Mouse (Mus musculus) adrenal gland, postnatal 36 days (tissue): ENCODE measurements around the gene Irs4. TPM values are rescaled to one million over a fixed set of nuclear protein-coding genes. Genes with fewer than 3 reads are reported as not detected.
A peak's percentile ranks its signal among the peaks of the same experiment; 100 is the strongest.

Experiments
- DNase-seq, 2 experiments: peaks; one replicate each; pipeline ENCODE4 v3.0.0; 2021; ENCODE audit warnings: mixed read lengths in 1 of 2
- long read RNA-seq, 2 experiments: library from polyadenylated mRNA; stranded (forward); transcript quantifications; one replicate each; pipeline ENCODE4 v2.0.0; 2021; ENCODE audit warnings: borderline sequencing depth in 2 of 2
- total RNA-seq, 2 experiments: library from RNA; stranded (reverse); gene quantifications; 2 replicates each; pipeline ENCODE4 v1.2.3; 2021

The Irs4 gene
- total RNA-seq = not detected
- long read RNA-seq, experiment 1 = 0 reads
- long read RNA-seq, experiment 2 = 0 reads

DNA sequence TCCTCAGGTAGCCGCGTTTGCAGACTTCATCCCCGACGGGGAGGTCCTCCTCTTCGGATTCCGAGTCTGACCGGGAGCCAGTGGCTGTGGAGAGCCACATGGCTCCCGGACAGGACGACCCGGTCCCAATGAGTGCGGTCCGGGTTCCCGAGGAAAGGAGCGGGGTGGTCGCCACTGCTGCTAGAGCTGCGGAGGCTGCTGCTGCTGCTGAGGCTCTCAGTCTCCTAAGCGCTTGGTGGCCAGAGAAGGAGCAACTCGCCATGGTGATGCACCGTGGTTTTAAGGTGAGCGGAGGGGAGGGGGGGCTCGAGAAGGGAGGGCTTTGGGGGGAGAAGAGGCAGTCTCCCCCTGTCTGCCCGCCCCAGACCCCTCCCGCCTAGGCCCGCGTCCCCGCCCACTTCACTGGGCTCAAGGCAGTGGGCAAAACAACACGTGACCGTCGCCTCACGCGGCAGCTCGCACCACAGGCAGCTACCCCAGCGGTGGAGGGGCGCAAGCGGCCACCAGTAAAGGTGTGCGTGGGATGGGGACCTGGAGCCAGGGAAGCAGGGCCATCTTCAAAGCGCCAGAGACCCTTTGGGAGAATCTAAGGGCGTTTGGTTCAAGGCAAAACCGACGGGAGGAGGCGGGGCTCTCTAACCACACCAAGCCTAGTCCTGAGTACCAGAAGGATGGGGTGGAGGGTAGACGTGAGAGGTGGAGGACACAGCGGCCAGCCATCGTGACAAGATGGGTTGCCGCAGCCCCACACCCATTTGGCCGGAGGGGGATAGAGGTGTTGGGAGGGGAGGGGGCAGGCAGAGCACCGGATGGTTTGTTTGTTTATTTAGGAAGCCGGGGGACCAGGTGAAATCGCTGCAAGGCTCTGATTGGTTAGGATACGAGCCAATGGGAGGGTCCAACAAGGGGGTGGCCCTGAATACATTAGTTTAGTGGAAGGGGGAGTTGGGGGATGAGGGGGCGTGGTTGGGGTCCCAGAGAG, at the start of gene Irs4:
TSS of gene Irs4 (minus strand) at position 327 of the 982 bp plus-strand sequence.
- DNase-seq = no peak

- no peak for DNase-seq
Measured at GRCm38 (mm10) chrX:141750360-141750759, 25.3 kb upstream of the Irs4 start.

- no peak for DNase-seq
Measured at GRCm38 (mm10) chrX:141729570-141729969, 4.5 kb upstream of the Irs4 start.

GRCm38 (mm10) chrX:141724391-141724891, 622 bp downstream of the Irs4 start:
- no peak for DNase-seq

GRCm38 (mm10) chrX:141723936-141724335, 1.1 kb downstream of the Irs4 start:
- DNase-seq = no peak

- peak in 1 of 2 experiments; percentile 5 for DNase-seq
Measured at GRCm38 (mm10) chrX:141721725-141722124, 3.3 kb downstream of the Irs4 start.

Other genes with a start within 250 kb of the Irs4 start
- 10 to 100 TPM; 11.6 to 21.7 TPM for gene Col4a5, start 249.9 kb downstream of the Irs4 start, total RNA-seq
- gene Gm15294, start 150.0 kb upstream of the Irs4 start, total RNA-seq = not detected